Mouse (Mus musculus) adrenal gland, adult 10 weeks (tissue): ENCODE data around the gene Duox1. TPM values are rescaled to one million over a fixed set of nuclear protein-coding genes. Genes with fewer than 3 reads are reported as not detected.

ENCODE experiments used
- polyA plus RNA-seq: library from polyadenylated mRNA; stranded (reverse); fragments of 350-450 nt; fragmentation: Illumina TruSeq; extraction: RNeasy Lipid Tissue Mini Kit (QIAGEN cat#74804); gene quantifications from one replicate; pipeline ENCODE4 v1.2.3, GENCODE M21; 2014; ENCODE audit warnings: low read depth, low replicate concordance

The Duox1 gene
- polyA plus RNA-seq: not detected

DNA sequence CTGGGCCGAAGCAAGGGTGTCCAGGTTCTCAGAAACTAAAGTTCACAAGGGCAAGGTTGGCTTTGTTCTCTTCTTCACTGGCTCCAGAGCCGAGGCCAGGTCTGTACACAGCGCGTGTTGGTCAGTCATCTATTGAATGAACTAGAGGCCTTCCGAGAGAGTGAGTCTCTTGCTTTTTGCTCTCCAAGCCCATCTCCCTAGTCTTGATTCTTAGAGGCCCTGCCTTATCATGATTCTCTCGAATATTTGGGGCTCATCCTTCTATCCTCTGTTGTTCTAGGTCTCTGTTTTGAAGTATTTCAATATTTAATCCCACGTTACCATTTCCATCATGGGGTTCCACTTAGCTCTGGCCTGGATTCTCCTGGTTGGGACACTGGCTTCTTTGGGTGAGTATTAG lies at the start of gene Duox1:
TSS of gene Duox1 (plus strand) at position 301 of the 400 bp plus-strand sequence.

DNA sequence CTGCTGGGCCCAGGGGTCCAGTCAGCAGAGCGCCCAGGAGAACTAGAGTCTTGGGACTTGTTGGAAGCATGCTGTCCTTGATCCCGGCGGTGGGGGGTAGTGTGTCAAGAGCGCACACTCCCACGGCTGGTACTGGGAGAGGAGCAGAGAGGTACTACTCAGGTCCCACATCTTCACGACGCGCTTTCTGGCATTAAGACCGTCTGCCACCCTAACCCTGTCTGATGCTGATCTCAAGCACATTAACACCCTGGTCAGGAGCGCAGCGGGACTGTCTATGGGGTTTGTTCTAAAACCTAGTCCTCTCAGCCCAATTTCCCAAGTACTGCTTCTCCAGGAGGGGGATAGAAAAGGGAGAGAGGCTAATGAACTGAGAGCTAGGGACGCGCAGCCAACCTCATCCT lies 17.4 kb upstream of the Duox1 start, which contains the start of gene Duox2:
TSS of gene Duox2 (minus strand) at position 354 of the 404 bp plus-strand sequence.

GRCm38 (mm10) chr2:122298596-122299490 lies 16.6 kb upstream of the Duox1 start, which contains the start of gene Duoxa2:
Gene Duoxa2, plus strand, starts transcription at chr2:122298900.

DNA sequence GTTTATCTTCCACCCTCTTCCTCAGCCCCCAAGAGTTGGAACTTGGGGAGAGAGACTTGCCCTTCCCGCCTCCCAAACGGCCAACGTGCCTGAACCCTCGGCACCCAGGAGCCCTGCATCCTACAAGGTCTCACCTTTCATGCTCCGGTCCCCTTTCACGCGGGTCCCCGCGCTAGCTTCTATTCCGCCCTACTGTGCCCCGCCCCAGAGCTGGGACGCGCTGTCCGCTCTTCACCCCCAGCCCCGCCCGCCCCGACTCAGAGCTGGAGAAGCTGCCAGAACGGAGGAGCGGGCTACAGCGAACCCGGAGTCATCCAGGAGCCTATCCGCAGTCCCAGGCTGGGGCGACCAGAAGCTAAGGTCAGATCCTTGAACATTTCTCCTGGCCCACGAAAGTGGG lies 1.9 kb upstream of the Duox1 start, which contains the start of gene Duoxa1:
TSS of gene Duoxa1 (minus strand) at position 195 of the 400 bp plus-strand sequence.

DNA sequence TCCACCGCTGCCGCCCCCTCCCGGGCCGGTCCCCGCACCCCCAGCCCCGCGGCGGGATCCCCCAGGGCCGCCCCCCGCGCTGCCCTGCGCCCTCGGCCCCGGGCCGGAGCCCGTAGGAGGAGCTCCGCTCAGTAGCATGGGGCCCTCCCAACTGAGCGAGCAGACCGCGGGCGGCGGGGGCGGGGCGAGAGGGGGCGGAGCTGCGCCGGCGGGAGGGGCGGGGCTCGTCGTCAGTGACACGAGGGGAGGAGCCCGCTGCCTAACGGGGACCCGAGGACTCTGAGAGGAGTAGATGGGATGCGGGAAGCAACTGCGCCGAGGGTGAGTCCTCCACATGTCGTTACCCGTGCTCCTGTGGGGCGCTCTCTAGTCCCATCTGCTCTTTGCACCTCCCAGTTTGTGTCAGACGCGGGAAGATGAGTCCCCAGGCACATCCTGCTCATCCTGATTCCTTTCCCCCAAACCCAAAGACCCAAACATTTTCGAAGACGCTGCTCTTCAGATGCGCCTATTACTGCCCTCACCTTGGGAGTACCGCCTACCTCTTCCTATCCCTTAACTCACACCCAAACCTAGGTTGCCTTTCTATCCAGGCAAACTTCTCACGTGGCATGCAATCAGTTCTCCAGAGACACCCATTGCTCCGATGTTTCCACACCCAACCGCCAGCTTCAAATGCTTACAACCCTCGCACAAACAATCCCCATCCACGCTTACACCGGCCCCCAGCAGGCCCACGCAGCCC lies 53.7 kb downstream of the Duox1 start, which contains the start of gene Shf:
TSS of gene Shf (minus strand) at position 168 of the 745 bp plus-strand sequence.

Other genes with a start within 250 kb of the Duox1 start
- 11.1 TPM for gene Spg11, start 197.3 kb upstream of the Duox1 start, polyA plus RNA-seq
- 6,416 TPM for gene B2m, start 168.0 kb upstream of the Duox1 start, polyA plus RNA-seq
- not detected for gene Trim69, start 155.0 kb upstream of the Duox1 start, polyA plus RNA-seq
- not detected for gene Patl2, start 129.5 kb upstream of the Duox1 start, polyA plus RNA-seq
- not detected for gene Terb2, start 129.4 kb upstream of the Duox1 start, polyA plus RNA-seq
- gene Sord, start 80.9 kb upstream of the Duox1 start, polyA plus RNA-seq: 52.1 TPM
- gene Duox2, start 17.2 kb upstream of the Duox1 start, polyA plus RNA-seq: not detected
- not detected for gene Duoxa2, start 16.8 kb upstream of the Duox1 start, polyA plus RNA-seq
- not detected for gene Duoxa1, start 1.9 kb upstream of the Duox1 start, polyA plus RNA-seq
- gene Shf, start 53.5 kb downstream of the Duox1 start, polyA plus RNA-seq: not detected
- 1.9 TPM for gene Slc28a2, start 110.8 kb downstream of the Duox1 start, polyA plus RNA-seq
- not detected for gene Gm14085, start 169.3 kb downstream of the Duox1 start, polyA plus RNA-seq